Mouse (Mus musculus): ENCODE results near the gene Jph4.

- no peak for TF ChIP-seq CTCF (IDR thresholded peaks at IDR 0.05; ENCODE audit: insufficient read depth, low read length)
- no peak for TF ChIP-seq POLR2A (IDR thresholded peaks at IDR 0.05; ENCODE audit: borderline replicate concordance, extremely low read depth, low read depth, low read length)
Measured at GRCm38 (mm10) chr14:55135676-55136075, 18.9 kb upstream of the Jph4 start.
